Mouse (Mus musculus) lung, postnatal 0 days (tissue): ENCODE results near the gene Tnpo2. TPM values are rescaled to one million over a fixed set of nuclear protein-coding genes. Genes with fewer than 3 reads are reported as not detected.
A peak's percentile ranks its signal among the peaks of the same experiment; 100 is the strongest.
"Not testable (repeated sequence)": the region's sequence is repeated elsewhere in the genome, so short reads cannot be mapped to it uniquely, and the experiment has no call there.

Experiments
- ATAC-seq: fragments of 200-750 bp; cut with Nextera tagmentation; 2 replicates; pipeline ENCODE4 v1.8.0; 2017; ENCODE audit warnings: moderate library complexity
- DNase-seq: peaks from one replicate; pipeline ENCODE4 v3.0.0-alpha.2; 2016; ENCODE audit warnings: low spot score
- H3K27ac ChIP-seq: fragments of 300-500 bp; sonication (generic); 2 replicates; pipeline ENCODE4 v1.5.1; 2014; ENCODE audit warnings: antibody characterized with exemption, mild to moderate bottlenecking, low read length, mixed read lengths
- H3K27me3 ChIP-seq: fragments of 300-500 bp; sonication (generic); replicated peaks from 2 replicates; pipeline ENCODE4 v1.6.1; 2014; ENCODE audit warnings: low read length, mixed read lengths; ENCODE audit not compliant: insufficient read depth
- H3K36me3 ChIP-seq: fragments of 300-500 bp; sonication (generic); 2 replicates; pipeline ENCODE4 v1.6.1; 2014; ENCODE audit warnings: low read length, mixed read lengths; ENCODE audit not compliant: insufficient read depth
- H3K4me1 ChIP-seq: fragments of 300-500 bp; sonication (generic); 2 replicates; pipeline ENCODE4 v1.6.1; 2014; ENCODE audit warnings: antibody characterized with exemption, low read depth, low read length, mixed read lengths; ENCODE audit not compliant: insufficient read depth
- H3K4me2 ChIP-seq: fragments of 300-500 bp; sonication (generic); replicated peaks from 2 replicates; pipeline ENCODE4 v1.6.1; 2014; ENCODE audit warnings: low read depth, mild to moderate bottlenecking, low read length, moderate library complexity, mixed read lengths
- H3K4me3 ChIP-seq: fragments of 300-500 bp; sonication (generic); 2 replicates; pipeline ENCODE4 v1.5.1; 2014; ENCODE audit warnings: low read depth, low read length
- H3K9ac ChIP-seq: fragments of 300-500 bp; sonication (generic); replicated peaks from 2 replicates; pipeline ENCODE4 v1.6.1; 2014; ENCODE audit warnings: low read depth, mild to moderate bottlenecking
- H3K9me3 ChIP-seq: fragments of 300-500 bp; sonication (generic); 2 replicates; pipeline ENCODE4 v1.6.1; 2016; ENCODE audit warnings: low read length, mixed read lengths
- CTCF ChIP-seq: IDR thresholded peaks from 2 replicates; pipeline ENCODE4 v1.5.1; 2016; ENCODE audit warnings: antibody characterized with exemption, mild to moderate bottlenecking
- EP300 ChIP-seq: IDR thresholded peaks from 2 replicates; pipeline ENCODE4 v1.6.1; 2016; ENCODE audit warnings: antibody characterized with exemption, mild to moderate bottlenecking, control low read depth
- whole genome bisulfite sequencing: fragments of 180-500 bp; shearing (Covaris S2); extraction: QIAGEN DNeasy Blood & Tissue Kit; methylation state at CpG from one replicate; pipeline ENCODE4 v1.1.7; 2014; 5-methylcytosine and 5-hydroxymethylcytosine counted together
- polyA plus RNA-seq: library from polyadenylated mRNA; unstranded; fragments of >200 nt; fragmentation: Nextera tagmentation; extraction: Ambion mirVana; gene quantifications from 2 replicates; pipeline ENCODE4 v1.2.1, GENCODE M21; 2015

Tnpo2 gene
- polyA plus RNA-seq, 1 experiment from 2014 or later, result 16.4 TPM

DNA sequence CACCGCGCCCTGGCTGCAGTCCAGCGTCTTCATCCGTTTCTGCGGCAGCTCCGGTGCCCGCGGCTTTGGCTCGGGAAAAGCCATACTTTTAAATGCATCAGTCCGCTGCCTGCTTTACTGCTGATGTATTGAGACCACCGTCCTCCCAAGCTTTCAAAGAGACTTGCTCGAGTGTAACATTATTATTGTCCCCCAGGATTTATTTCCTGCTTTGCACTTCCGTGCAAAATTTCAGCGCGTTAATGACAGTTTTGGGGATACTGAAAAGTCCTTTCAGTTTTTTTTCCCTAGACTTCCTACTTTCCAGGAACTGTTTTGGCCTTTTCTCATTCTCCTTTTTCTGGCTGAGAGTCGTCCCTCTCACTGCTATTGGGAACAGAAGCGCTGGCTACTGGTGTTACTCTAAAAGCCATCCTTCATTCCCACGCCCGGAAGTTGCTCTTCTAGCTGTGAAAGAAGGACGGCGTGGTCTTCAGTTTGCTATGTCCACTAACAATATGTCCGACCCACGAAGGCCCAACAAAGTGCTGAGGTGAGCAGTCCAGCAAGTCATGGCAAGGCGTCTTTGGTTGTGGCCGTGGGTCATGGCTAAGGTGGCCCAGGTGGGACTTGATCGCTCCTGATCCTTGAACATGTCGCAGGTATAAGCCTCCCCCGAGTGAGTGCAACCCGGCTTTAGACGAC lies 44.0 kb downstream of the Tnpo2 start, which contains the start of gene Wdr83os:
Wdr83os (plus strand) TSS at position 209 of the 684 bp plus-strand sequence.
- Histone ChIP-seq H3K27ac (peak within 1 kb of the TSS; percentile 79), H3K4me2 (peak within 1 kb of the TSS; percentile 96), H3K4me3 (peak within 1 kb of the TSS; percentile 75), H3K4me1 (peaks cover 4% of the 10 kb centered on the region), H3K36me3 (no peaks in the 10 kb centered on the region), H3K27me3 (no peaks in the 10 kb centered on the region), H3K9ac (peak within 1 kb of the TSS; percentile 88), H3K9me3 (no peaks in the 10 kb centered on the region)
- ATAC-seq (0 out of 2 replicates have a peak, but pooled peaks have one; percentile 21), DNase-seq (peak; percentile 75)
- TF ChIP-seq EP300 (peak; percentile 48; the same call in 1 of the 2 replicates), CTCF (no peak)
- under 1% methylated on average over 30 of the region's 30 CpGs for WGBS

- H3K36me3 ChIP-seq, result no peaks in the 10 kb centered on the region
- under 1% methylated on average over 9 of the region's 9 CpGs for WGBS
- peak within 1 kb of the TSS; percentile 75 for H3K4me3 ChIP-seq
- no peaks in the 10 kb centered on the region for H3K9me3 ChIP-seq
- DNase-seq (peak; percentile 74), ATAC-seq (peak; percentile 44)
- no peak for TF ChIP-seq CTCF
- H3K9ac ChIP-seq, result peak within 1 kb of the TSS; percentile 88
- peaks cover 4% of the 10 kb centered on the region for H3K4me1 ChIP-seq
- no peaks in the 10 kb centered on the region for H3K27me3 ChIP-seq
- H3K4me2 ChIP-seq, result peak within 1 kb of the TSS; percentile 96
- H3K27ac ChIP-seq, result peak within 1 kb of the TSS; percentile 79
Observed at GRCm38 (mm10) chr8:85081216-85081555, 44.5 kb downstream of the Tnpo2 start, which contains the start of gene Wdr83. Gene Wdr83, minus strand, starts transcription at chr8:85081306.

GRCm38 (mm10) chr8:85082169-85082568 lies 45.5 kb downstream of the Tnpo2 start:
- not testable (repeated sequence) for H3K4me1 ChIP-seq, H3K9ac ChIP-seq, H3K4me3 ChIP-seq, H3K9me3 ChIP-seq, ATAC-seq, H3K36me3 ChIP-seq, H3K27ac ChIP-seq, DNase-seq, H3K27me3 ChIP-seq, H3K4me2 ChIP-seq
- 77% methylated on average over 4 of the region's 4 CpGs for WGBS

DNA sequence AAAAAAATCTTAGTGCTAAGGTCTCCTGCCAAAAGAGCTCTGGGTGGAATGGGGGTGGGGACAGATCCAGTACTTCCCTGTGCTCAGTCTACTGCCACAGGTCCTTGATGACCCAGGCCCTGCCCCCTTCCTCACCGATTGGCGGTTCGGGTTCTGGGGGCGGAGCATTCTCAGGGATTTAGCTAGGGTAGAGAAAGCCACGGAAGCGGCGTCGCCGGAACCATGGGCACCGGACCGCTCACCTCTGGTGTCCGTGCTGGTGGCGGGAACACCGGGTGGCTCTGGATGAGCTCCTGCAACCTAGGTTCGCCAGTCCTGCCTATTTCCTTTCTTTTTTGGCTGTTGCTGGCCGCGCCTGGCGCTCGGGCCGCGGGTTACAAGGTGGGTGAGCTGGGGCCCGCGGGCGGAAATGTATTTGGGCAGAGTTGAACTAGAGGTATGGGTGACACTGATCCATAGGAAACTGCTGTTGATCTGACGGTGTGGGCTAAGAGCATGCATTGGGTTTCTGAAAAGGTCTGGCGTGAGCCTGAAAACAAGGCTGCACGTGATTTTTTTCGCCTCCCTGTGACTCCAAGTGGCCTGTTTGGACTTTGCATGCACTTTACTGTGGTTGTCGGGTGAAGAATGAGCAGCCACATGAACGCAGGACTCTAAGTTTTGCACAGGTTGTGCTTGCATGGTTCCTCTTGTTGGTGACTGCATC lies 46.5 kb downstream of the Tnpo2 start, which contains the start of gene Man2b1:
Man2b1 (plus strand) TSS at position 163 of the 706 bp plus-strand sequence.
- peak within 1 kb of the TSS; percentile 92 for H3K4me2 ChIP-seq
- peak; percentile 97 for ATAC-seq
- H3K4me3 ChIP-seq, result peak within 1 kb of the TSS; percentile 70
- no peaks in the 10 kb centered on the region for H3K27me3 ChIP-seq
- no peaks in the 10 kb centered on the region for H3K9me3 ChIP-seq
- peaks cover 4% of the 10 kb centered on the region for H3K4me1 ChIP-seq
- TF ChIP-seq CTCF (peak; percentile 60), EP300 (no peak)
- WGBS, result 2% methylated on average over 30 of the region's 30 CpGs
- DNase-seq, result peak; percentile 97
- H3K36me3 ChIP-seq, result peaks cover 10% of the 10 kb centered on the region; the same call in 1 of the 2 replicates
- H3K27ac ChIP-seq, result peak within 1 kb of the TSS; percentile 67; the same call in 1 of the 2 replicates
- peak within 1 kb of the TSS; percentile 75 for H3K9ac ChIP-seq

GRCm38 (mm10) chr8:85084633-85085032 lies 47.9 kb downstream of the Tnpo2 start:
- no peak overlapping the region for H3K4me3 ChIP-seq
- peaks cover 4% of the 10 kb centered on the region for H3K4me1 ChIP-seq
- no peak overlapping the region for H3K27ac ChIP-seq
- TF ChIP-seq CTCF, result no peak
- no peak for TF ChIP-seq EP300
- H3K9ac ChIP-seq, result no peak overlapping the region
- H3K27me3 ChIP-seq, result no peaks in the 10 kb centered on the region
- 71% methylated on average over 8 of the region's 8 CpGs for WGBS
- no peaks in the 10 kb centered on the region for H3K9me3 ChIP-seq
- peaks cover 10% of the 10 kb centered on the region; the same call in 1 of the 2 replicates for H3K36me3 ChIP-seq
- ATAC-seq (no peak), DNase-seq (no peak)
- no peak overlapping the region; the same call in 1 of the 2 replicates for H3K4me2 ChIP-seq

GRCm38 (mm10) chr8:85086238-85086637 lies 49.5 kb downstream of the Tnpo2 start:
- Histone ChIP-seq H3K27me3 (no peaks in the 10 kb centered on the region), H3K4me3 (no peak overlapping the region), H3K9me3 (no peaks in the 10 kb centered on the region), H3K27ac (no peak overlapping the region), H3K4me1 (peaks cover 3% of the 10 kb centered on the region), H3K4me2 (no peak overlapping the region), H3K36me3 (peaks cover 10% of the 10 kb centered on the region; the same call in 1 of the 2 replicates), H3K9ac (no peak overlapping the region)
- ATAC-seq (no peak), DNase-seq (no peak)
- WGBS, result 83% methylated on average over 3 of the region's 3 CpGs
- peak; percentile 27 for TF ChIP-seq CTCF
- no peak for TF ChIP-seq EP300
